Mouse (Mus musculus) layer of hippocampus, adult 8-10 months (tissue): ENCODE results near the gene Ttc7b. TPM values are rescaled to one million over a fixed set of nuclear protein-coding genes. Genes with fewer than 3 reads are reported as not detected.

Experiments
- total RNA-seq, 4 experiments: library from RNA; stranded (reverse); gene quantifications; 2 replicates each; pipeline ENCODE4 v1.2.4; 2022

Gene Ttc7b
- total RNA-seq, 4 experiments from 2014 or later = 160 to 184 (median 174) TPM

Other genes starting within 250 kb of the Ttc7b start
- 10 to 100 TPM; 25.7 to 28.7 (median 27.5) TPM for gene Rps6ka5, start 206.2 kb upstream of the Ttc7b start, total RNA-seq